Mouse (Mus musculus): ENCODE data around the gene Pex11b. TPM values are rescaled to one million over a fixed set of nuclear protein-coding genes. Genes with fewer than 3 reads are reported as not detected.
A peak's percentile ranks its signal among the peaks of the same experiment; 100 is the strongest.

The Pex11b gene
- polyA plus RNA-seq, 1 experiment: 26.8 TPM

- Histone ChIP-seq H3ac (ENCODE audit: control insufficient read depth, insufficient read length) (no peak overlapping the region), H3K27me3 (ENCODE audit: control insufficient read depth, insufficient read depth, insufficient read length) (no peaks in the 10 kb centered on the region), H3K79me2 (ENCODE audit: control insufficient read depth, insufficient read depth) (no peaks in the 10 kb centered on the region), H3K4me2 (ENCODE audit: low read depth) (no peak overlapping the region), H3K36me3 (ENCODE audit: control insufficient read depth, insufficient read depth) (no peaks in the 10 kb centered on the region), H3K4me3 (no peak overlapping the region)
- TF ChIP-seq E2F4 (IDR thresholded peaks at IDR 0.05; ENCODE audit: insufficient read depth): no peak
- TF ChIP-seq USF1 (IDR thresholded peaks at IDR 0.05; ENCODE audit: low read depth): no peak
- TF ChIP-seq POLR2AphosphoS2 (IDR thresholded peaks at IDR 0.05; ENCODE audit: insufficient read length, low read depth): no peak
- TF ChIP-seq CEBPB (IDR thresholded peaks at IDR 0.05; ENCODE audit: insufficient read depth, poor library complexity, severe bottlenecking): no peak
- TF ChIP-seq TCF3 (IDR thresholded peaks at IDR 0.05; ENCODE audit: insufficient read length, low read depth): no peak
- TF ChIP-seq POLR2A (IDR thresholded peaks at IDR 0.05; ENCODE audit: insufficient read length, low read depth): no peak
- no peak for TF ChIP-seq MAX (IDR thresholded peaks at IDR 0.05; ENCODE audit: low read depth)
- TF ChIP-seq SRF (IDR thresholded peaks at IDR 0.05; ENCODE audit: control insufficient read depth, insufficient read length, low read depth): no peak
- TF ChIP-seq TCF12 (IDR thresholded peaks at IDR 0.05; ENCODE audit: insufficient read depth, poor library complexity, severe bottlenecking): no peak
- no peak for TF ChIP-seq MYOG (IDR thresholded peaks at IDR 0.05; ENCODE audit: control insufficient read depth in 1 of 3, insufficient read depth in 1 of 3, insufficient read length in 2 of 3, low read depth in 2 of 3)
- TF ChIP-seq REST (IDR thresholded peaks at IDR 0.05; ENCODE audit: insufficient read depth, insufficient read length): no peak
- no peak for TF ChIP-seq MYOD1 (IDR thresholded peaks at IDR 0.05; ENCODE audit: control insufficient read depth in 1 of 3, insufficient read length in 2 of 3, low read depth in 2 of 3)
Measured at GRCm38 (mm10) chr3:96667316-96667715, 32.1 kb downstream of the Pex11b start.

GRCm38 (mm10) chr3:96668424-96669067 is 33.4 kb downstream of the Pex11b start:
- H3K36me3 ChIP-seq (ENCODE audit: control insufficient read depth, insufficient read depth): no peaks in the 10 kb centered on the region
- H3K4me2 ChIP-seq (ENCODE audit: low read depth): no peak overlapping the region
- no peak overlapping the region for H3ac ChIP-seq (ENCODE audit: control insufficient read depth, insufficient read length)
- no peaks in the 10 kb centered on the region for H3K27me3 ChIP-seq (ENCODE audit: control insufficient read depth, insufficient read depth, insufficient read length)
- H3K79me2 ChIP-seq (ENCODE audit: control insufficient read depth, insufficient read depth): no peaks in the 10 kb centered on the region
- no peak for TF ChIP-seq POLR2AphosphoS2 (IDR thresholded peaks at IDR 0.05; ENCODE audit: insufficient read length, low read depth)
- no peak for TF ChIP-seq E2F4 (IDR thresholded peaks at IDR 0.05; ENCODE audit: insufficient read depth)
- TF ChIP-seq MAX (IDR thresholded peaks at IDR 0.05; ENCODE audit: low read depth): no peak
- no peak for TF ChIP-seq REST (IDR thresholded peaks at IDR 0.05; ENCODE audit: insufficient read depth, insufficient read length)
- H3K4me3 ChIP-seq: no peak overlapping the region

- no peak within 1 kb of the TSS for H3K4me3 ChIP-seq
- H3K36me3 ChIP-seq (ENCODE audit: control insufficient read depth, insufficient read depth): no peaks in the 10 kb centered on the region
- H3K79me2 ChIP-seq (ENCODE audit: control insufficient read depth, insufficient read depth): no peaks in the 10 kb centered on the region
- H3K4me2 ChIP-seq (ENCODE audit: low read depth): peak within 1 kb of the TSS; percentile 62
- no peak within 1 kb of the TSS for H3ac ChIP-seq (ENCODE audit: control insufficient read depth, insufficient read length)
- H3K27me3 ChIP-seq (ENCODE audit: control insufficient read depth, insufficient read depth, insufficient read length): no peaks in the 10 kb centered on the region
- TF ChIP-seq POLR2A (IDR thresholded peaks at IDR 0.05; ENCODE audit: insufficient read length, low read depth) (no peak), MYOD1 (IDR thresholded peaks at IDR 0.05; ENCODE audit: control insufficient read depth in 1 of 3, insufficient read length in 2 of 3, low read depth in 2 of 3) (no peak), USF1 (IDR thresholded peaks at IDR 0.05; ENCODE audit: low read depth) (no peak), TCF3 (IDR thresholded peaks at IDR 0.05; ENCODE audit: insufficient read length, low read depth) (no peak), POLR2AphosphoS2 (IDR thresholded peaks at IDR 0.05; ENCODE audit: insufficient read length, low read depth) (no peak), CEBPB (IDR thresholded peaks at IDR 0.05; ENCODE audit: insufficient read depth, poor library complexity, severe bottlenecking) (no peak), MAX (IDR thresholded peaks at IDR 0.05; ENCODE audit: low read depth) (no peak), SRF (IDR thresholded peaks at IDR 0.05; ENCODE audit: control insufficient read depth, insufficient read length, low read depth) (no peak), E2F4 (IDR thresholded peaks at IDR 0.05; ENCODE audit: insufficient read depth) (no peak)
Measured at GRCm38 (mm10) chr3:96669727-96670468, 34.7 kb downstream of the Pex11b start, which contains the start of gene Ankrd35. Gene Ankrd35 (plus strand): TSS chr3:96670131.

GRCm38 (mm10) chr3:96671519-96671918 is 36.3 kb downstream of the Pex11b start:
- no peaks in the 10 kb centered on the region for H3K36me3 ChIP-seq (ENCODE audit: control insufficient read depth, insufficient read depth)
- no peak for TF ChIP-seq E2F4 (IDR thresholded peaks at IDR 0.05; ENCODE audit: insufficient read depth)
- no peak overlapping the region for H3K4me2 ChIP-seq (ENCODE audit: low read depth)
- H3K4me3 ChIP-seq: no peak overlapping the region
- H3K79me2 ChIP-seq (ENCODE audit: control insufficient read depth, insufficient read depth): no peaks in the 10 kb centered on the region
- no peaks in the 10 kb centered on the region for H3K27me3 ChIP-seq (ENCODE audit: control insufficient read depth, insufficient read depth, insufficient read length)
- H3ac ChIP-seq (ENCODE audit: control insufficient read depth, insufficient read length): no peak overlapping the region

- Histone ChIP-seq H3K4me2 (ENCODE audit: low read depth) (no peak overlapping the region), H3K79me2 (ENCODE audit: control insufficient read depth, insufficient read depth) (no peaks in the 10 kb centered on the region), H3ac (ENCODE audit: control insufficient read depth, insufficient read length) (no peak overlapping the region), H3K4me3 (no peak overlapping the region), H3K27me3 (ENCODE audit: control insufficient read depth, insufficient read depth, insufficient read length) (no peaks in the 10 kb centered on the region), H3K36me3 (ENCODE audit: control insufficient read depth, insufficient read depth) (no peaks in the 10 kb centered on the region)
- TF ChIP-seq E2F4 (IDR thresholded peaks at IDR 0.05; ENCODE audit: insufficient read depth) (no peak), REST (IDR thresholded peaks at IDR 0.05; ENCODE audit: insufficient read depth, insufficient read length) (no peak), MAX (IDR thresholded peaks at IDR 0.05; ENCODE audit: low read depth) (no peak), USF1 (IDR thresholded peaks at IDR 0.05; ENCODE audit: low read depth) (no peak), MYOD1 (IDR thresholded peaks at IDR 0.05; ENCODE audit: control insufficient read depth in 1 of 3, insufficient read length in 2 of 3, low read depth in 2 of 3) (no peak), SRF (IDR thresholded peaks at IDR 0.05; ENCODE audit: control insufficient read depth, insufficient read length, low read depth) (no peak), POLR2A (IDR thresholded peaks at IDR 0.05; ENCODE audit: insufficient read length, low read depth) (no peak), POLR2AphosphoS2 (IDR thresholded peaks at IDR 0.05; ENCODE audit: insufficient read length, low read depth) (no peak), TCF3 (IDR thresholded peaks at IDR 0.05; ENCODE audit: insufficient read length, low read depth) (no peak), TCF12 (IDR thresholded peaks at IDR 0.05; ENCODE audit: insufficient read depth, poor library complexity, severe bottlenecking) (no peak), CEBPB (IDR thresholded peaks at IDR 0.05; ENCODE audit: insufficient read depth, poor library complexity, severe bottlenecking) (no peak), MYOG (IDR thresholded peaks at IDR 0.05; ENCODE audit: control insufficient read depth in 1 of 3, insufficient read depth in 1 of 3, insufficient read length in 2 of 3, low read depth in 2 of 3) (no peak)
Measured at GRCm38 (mm10) chr3:96673514-96673913, 38.3 kb downstream of the Pex11b start.
